Mouse (Mus musculus) layer of hippocampus, postnatal 36 days (tissue): ENCODE results near the gene Olfr860. TPM values are rescaled to one million over a fixed set of nuclear protein-coding genes. Genes with fewer than 3 reads are reported as not detected.
"Not testable (repeated sequence)": the region's sequence is repeated elsewhere in the genome, so short reads cannot be mapped to it uniquely, and the experiment has no call there.

ENCODE experiments used
- DNase-seq, 2 experiments: peaks; one replicate each; pipeline ENCODE4 v3.0.0; 2022
- total RNA-seq, 2 experiments: library from RNA; stranded (reverse); gene quantifications; 2 replicates each; pipeline ENCODE4 v1.2.3; 2021

Gene Olfr860
- not detected for total RNA-seq

GRCm38 (mm10) chr9:19849647-19850046 is at the start of gene Olfr860:
Olfr860 (minus strand) TSS chr9:19849747.
- no peak for DNase-seq

DNA sequence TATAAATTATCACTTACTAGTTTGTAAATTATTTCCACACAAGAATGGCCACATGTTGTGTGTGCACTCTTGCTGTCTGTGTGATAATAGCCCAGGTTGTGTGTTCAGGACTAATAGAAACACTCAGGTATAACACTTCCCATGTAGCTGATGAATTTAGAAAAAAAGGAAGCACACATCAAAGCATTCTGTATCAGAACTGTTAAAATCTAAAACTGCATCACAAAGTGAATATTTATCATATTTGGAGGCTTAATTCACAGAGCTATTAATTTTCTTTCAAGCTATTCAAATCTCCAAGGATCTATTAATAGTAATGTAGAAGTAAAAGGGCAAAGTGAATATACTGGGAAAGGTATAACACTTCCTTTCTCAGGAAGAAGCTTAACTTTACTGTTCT is 38.4 kb upstream of the Olfr860 start, which contains the start of gene Olfr862:
Gene Olfr862, minus strand, starts transcription at position 101 of the 400 bp plus-strand sequence.
- DNase-seq: no peak

- not testable (repeated sequence) for DNase-seq
Observed at GRCm38 (mm10) chr9:19804606-19805005, 44.9 kb downstream of the Olfr860 start, which contains the start of gene Olfr859. Olfr859 (plus strand) TSS chr9:19804906.

DNA sequence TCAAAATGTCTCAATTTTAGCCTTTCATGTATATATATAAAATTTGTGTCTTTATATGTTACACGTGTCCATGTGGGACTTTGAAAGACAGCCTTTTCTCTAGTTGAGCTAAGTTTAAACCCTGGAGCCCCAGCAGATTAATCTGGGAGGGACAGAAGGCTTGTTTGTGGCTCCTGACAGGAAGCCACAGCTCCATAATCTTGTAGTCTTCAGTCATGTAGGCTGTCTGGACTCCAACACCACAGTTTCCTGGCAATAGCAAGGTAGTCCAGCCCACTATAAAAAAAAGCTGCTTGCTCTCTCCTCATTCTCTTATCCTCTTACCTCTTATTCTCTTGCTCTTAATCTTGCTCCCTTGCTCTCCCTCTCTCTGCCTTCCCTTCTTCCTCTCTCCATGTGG is 46.5 kb downstream of the Olfr860 start:
- DNase-seq: no peak

Other genes starting within 250 kb of the Olfr860 start
- 10 to 100 TPM; 20.2 to 21.2 TPM for gene Zfp317, start 227.6 kb downstream of the Olfr860 start, total RNA-seq
- not detected for gene Olfr857, start 140.3 kb downstream of the Olfr860 start, total RNA-seq
- gene Olfr58, start 69.5 kb downstream of the Olfr860 start, total RNA-seq: not detected
- not detected for gene Olfr859, start 44.8 kb downstream of the Olfr860 start, total RNA-seq
- gene Olfr862, start 38.3 kb upstream of the Olfr860 start, total RNA-seq: not detected
- gene Olfr77, start 67.1 kb upstream of the Olfr860 start, total RNA-seq: not detected
- not detected for gene Olfr866, start 178.3 kb upstream of the Olfr860 start, total RNA-seq
- gene Olfr867, start 207.8 kb upstream of the Olfr860 start, total RNA-seq: not detected
- gene Olfr868, start 248.9 kb upstream of the Olfr860 start, total RNA-seq: not detected